In the genomic region with DNA sequence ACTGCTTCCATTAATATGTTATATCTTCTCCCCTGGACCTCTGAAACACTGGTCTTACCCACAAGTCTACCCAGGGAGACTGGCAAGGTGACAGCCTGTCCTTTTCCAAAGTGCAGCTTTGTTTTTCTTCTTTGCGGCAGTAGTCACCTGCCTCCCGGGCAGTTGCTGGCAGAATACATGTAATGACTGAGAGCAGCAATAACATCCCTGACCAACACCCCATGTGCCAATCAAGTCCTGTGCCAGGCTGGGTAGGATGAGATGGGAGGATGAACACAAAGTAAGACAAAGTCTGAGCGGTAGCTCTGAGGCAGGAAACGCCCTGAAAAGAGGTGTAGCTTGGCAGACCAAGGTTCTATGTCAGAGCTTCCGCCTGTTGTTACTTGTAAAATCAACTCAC, we compare ENCODE assay signal across 29 mouse cellular contexts. TPM values are rescaled to one million over a fixed set of nuclear protein-coding genes. Genes with fewer than 3 reads are reported as not detected.
"Had no signal": no experiment of that assay in that cellular context is flagged by ENCODE, and none has a peak within 500 bp of the region (broad histone marks: within the 10 kb centered on the region; RNA-seq: fewer than 3 reads in every experiment).

No protein-coding gene starts in this region.

- H3K4me3 ChIP-seq: embryonic facial prominence, embryonic 10.5 days; embryonic facial prominence, embryonic 12.5 days; embryonic facial prominence, embryonic 13.5 days; embryonic facial prominence, embryonic 15.5 days; erythroblast, embryonic 14.5 days; forebrain, embryonic 10.5 days; forebrain, embryonic 12.5 days; forebrain, embryonic 13.5 days; forebrain, embryonic 15.5 days; heart, adult 2 months; heart, embryonic 10.5 days had no signal

- DNase-seq: cerebellum, adult 2 months; cerebellum, adult 8-10 months; cerebellum, adult 9-10 months; cerebellum, adult 9-11 months; cerebellum, postnatal 10 days; cerebellum, postnatal 14 days; cerebellum, postnatal 25 days; cerebellum, postnatal 36 days; embryo, embryonic 11 days; forebrain, postnatal 0 days; gastrocnemius, postnatal 10 days; gastrocnemius, postnatal 14 days; gastrocnemius, postnatal 25 days; heart, adult 18-20 months had no signal

- H3K27ac ChIP-seq: embryonic facial prominence, embryonic 10.5 days; embryonic facial prominence, embryonic 12.5 days; embryonic facial prominence, embryonic 13.5 days; embryonic facial prominence, embryonic 15.5 days; forebrain, embryonic 10.5 days; forebrain, embryonic 12.5 days; forebrain, embryonic 13.5 days; forebrain, embryonic 15.5 days; heart, adult 2 months; heart, embryonic 10.5 days had no signal

RNA-seq across cellular contexts. Expression of gene Tmem91, which starts 52.8 kb away (rescaled TPM):
- total RNA-seq: gastrocnemius, adult 18-20 months; gastrocnemius, adult 8-10 months; gastrocnemius, postnatal 25 days; gastrocnemius, postnatal 4 days; heart, adult 2 months; heart, adult 8-10 months had no signal
